Mouse (Mus musculus) layer of hippocampus, adult 8-10 months (tissue): Measurements from ENCODE around the gene Vmn1r1. TPM values are rescaled to one million over a fixed set of nuclear protein-coding genes. Genes with fewer than 3 reads are reported as not detected.

ENCODE experiments used
- DNase-seq, 2 experiments: peaks; one replicate each; pipeline ENCODE4 v3.0.0; 2022; ENCODE audit warnings: low spot score in 2 of 2
- total RNA-seq, 4 experiments: library from RNA; stranded (reverse); gene quantifications; 2 replicates each; pipeline ENCODE4 v1.2.4; 2022

Vmn1r1 gene
- total RNA-seq, 4 experiments from 2014 or later: not detected

- DNase-seq: no peak
Measured at GRCm38 (mm10) chr1:182137204-182138125, 26.8 kb downstream of the Vmn1r1 start.

- DNase-seq: no peak
Measured at GRCm38 (mm10) chr1:182130830-182131229, 33.5 kb downstream of the Vmn1r1 start.

- peak; percentile 64 to 77 for DNase-seq
Measured at GRCm38 (mm10) chr1:182124924-182125368, 39.3 kb downstream of the Vmn1r1 start.

- DNase-seq: peak; percentile 95 to 97
Measured at GRCm38 (mm10) chr1:182124506-182124905, 39.8 kb downstream of the Vmn1r1 start, which contains the start of gene Srp9. TSS of gene Srp9 (plus strand) at chr1:182124737.

DNA sequence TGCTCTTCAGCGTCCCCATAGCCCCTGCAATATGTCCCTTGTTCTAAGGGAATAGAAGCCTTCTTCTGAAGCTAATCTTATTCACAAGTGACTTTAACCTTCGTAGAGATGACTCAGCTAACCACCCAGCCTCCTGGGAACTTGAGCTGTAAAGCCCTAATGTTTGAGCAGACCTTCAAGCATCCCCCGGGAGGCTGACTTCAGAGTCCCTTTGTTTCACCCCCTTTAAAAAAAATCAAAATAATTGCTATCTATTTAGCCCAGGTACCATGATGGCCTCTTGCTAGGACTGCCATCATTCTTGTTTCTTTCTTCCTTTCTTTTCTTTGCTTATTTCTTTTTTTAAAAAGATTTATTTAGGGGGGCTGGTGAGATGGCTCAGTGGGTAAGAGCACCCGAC, 41.9 kb downstream of the Vmn1r1 start:
- DNase-seq: no peak

DNA sequence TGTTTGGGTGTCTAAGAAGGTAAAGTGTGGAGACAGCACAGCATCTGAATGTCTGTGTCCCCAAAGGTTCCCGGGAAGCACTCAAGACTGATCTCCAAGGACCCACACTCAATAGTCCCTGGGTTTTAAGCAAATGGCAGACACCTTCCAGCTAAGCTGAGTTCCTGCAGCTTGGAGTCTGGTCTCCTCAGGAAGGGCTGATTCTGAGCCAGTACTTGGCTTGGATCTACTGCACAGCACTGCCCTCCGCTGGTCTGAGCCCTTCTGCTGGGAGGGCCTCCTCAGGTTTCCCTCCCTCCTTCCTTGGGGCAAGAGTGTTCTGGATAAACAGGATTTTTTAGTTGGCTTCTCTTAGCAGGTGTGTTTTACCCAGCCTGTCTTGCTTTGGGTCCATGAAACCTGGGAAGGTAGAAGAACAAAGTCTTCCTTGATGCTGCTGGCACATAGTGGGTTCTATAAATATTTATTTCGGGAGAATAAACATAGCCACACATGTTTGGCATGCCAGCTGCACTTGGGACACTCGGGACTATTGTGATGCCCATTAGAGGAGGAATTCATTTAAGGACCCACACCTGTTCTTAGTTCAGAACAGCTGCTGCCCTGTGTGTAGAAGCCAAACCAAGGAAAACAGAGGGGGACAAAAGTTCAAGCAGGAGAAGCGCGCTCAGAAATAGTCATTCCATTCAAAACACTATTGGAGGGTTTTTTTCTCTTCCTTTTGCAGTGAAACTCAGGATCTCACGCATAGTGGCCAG, 48.5 kb downstream of the Vmn1r1 start:
- DNase-seq: no peak

GRCm38 (mm10) chr1:182115197-182115596, 49.1 kb downstream of the Vmn1r1 start:
- DNase-seq: no peak

GRCm38 (mm10) chr1:182113587-182114500, 50.4 kb downstream of the Vmn1r1 start:
- DNase-seq: no peak

GRCm38 (mm10) chr1:182113131-182113530, 51.2 kb downstream of the Vmn1r1 start:
- no peak for DNase-seq

DNA sequence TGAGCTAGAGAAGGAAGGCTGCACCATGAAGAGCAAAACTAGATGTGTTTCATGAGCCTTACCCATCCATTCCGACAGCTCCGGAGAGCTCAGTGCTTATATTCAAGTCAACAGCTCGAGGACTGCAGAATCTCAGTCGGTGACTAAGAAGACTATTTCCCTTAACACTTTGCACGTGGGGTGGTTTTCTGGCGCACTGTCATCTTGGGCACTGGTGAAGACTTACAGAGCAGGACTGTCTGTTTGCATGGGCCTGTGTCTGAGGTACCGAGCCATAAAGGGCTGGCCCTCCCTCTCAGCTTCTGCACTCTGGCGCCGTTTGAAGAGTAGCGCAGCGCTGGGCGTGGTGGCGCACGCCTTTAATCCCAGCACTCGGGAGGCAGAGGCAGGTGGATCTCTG, 51.9 kb downstream of the Vmn1r1 start:
- no peak for DNase-seq

- no peak for DNase-seq
Measured at GRCm38 (mm10) chr1:182111386-182112317, 52.6 kb downstream of the Vmn1r1 start.

DNA sequence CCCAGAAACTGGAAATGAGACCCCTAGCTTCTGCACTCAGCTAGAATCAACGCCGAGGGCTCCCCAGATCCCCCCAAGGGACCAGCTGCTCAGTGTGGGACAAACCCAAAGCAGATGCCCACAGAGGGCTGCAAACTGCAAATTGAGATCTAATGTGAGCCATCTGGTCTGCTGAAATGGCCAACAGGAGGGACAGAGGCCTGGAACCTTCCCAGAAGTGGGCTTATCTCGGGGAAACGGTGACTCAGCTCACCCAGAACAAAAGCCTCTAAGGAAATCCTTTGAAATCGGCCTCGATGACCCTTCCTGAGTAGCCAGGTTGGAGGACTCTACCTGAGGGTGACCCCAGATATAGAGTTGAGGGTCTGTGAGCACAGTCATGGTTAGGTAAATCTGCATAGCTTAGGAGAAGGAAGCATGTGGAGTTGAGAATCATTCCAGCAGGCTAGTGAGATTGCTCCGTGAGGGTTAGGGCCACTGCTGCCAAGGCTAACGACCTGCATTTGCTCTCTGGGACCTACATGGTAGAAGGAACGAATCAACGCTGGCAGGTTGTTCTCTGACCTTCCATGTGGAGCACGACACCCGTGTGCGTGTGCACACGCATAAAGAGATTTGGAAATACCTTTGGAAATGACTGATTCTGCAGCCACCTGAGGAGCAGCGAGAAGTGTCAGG, 53.4 kb downstream of the Vmn1r1 start:
- no peak for DNase-seq

- DNase-seq: no peak
Measured at GRCm38 (mm10) chr1:182110185-182110584, 54.1 kb downstream of the Vmn1r1 start.

- no peak for DNase-seq
Measured at GRCm38 (mm10) chr1:182108397-182109099, 55.7 kb downstream of the Vmn1r1 start.

- DNase-seq: no peak
Measured at GRCm38 (mm10) chr1:182107251-182107650, 57.0 kb downstream of the Vmn1r1 start.

DNA sequence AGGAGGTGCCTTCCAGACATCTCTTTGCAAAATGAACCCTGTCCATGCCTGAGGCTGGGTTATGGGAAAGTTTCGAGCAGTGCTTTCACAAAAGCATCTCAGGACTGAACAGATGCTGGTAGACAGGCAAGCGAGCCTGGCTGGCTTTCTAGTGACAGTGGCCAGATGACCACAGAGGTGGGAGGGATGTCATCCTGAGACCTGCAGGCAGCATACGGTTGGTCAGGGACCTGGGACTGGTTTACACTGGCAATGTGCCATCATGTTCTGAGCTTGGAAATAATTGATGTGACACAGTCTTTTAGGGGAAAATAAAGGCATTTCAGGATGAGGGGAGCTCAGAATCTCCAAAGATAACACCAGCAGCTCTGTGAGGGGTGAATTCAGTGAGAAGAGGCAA, 59.3 kb downstream of the Vmn1r1 start:
- DNase-seq: no peak
